Mouse (Mus musculus) limb, embryonic 11.5 days (tissue): ENCODE results near the gene Dnajc5. TPM values are rescaled to one million over a fixed set of nuclear protein-coding genes. Genes with fewer than 3 reads are reported as not detected.

Experiments
- ATAC-seq: fragments of 200-750 bp; cut with Nextera tagmentation; 2 replicates; pipeline ENCODE4 v1.8.0; 2017; ENCODE audit warnings: low read depth; ENCODE audit not compliant: insufficient number of reproducible peaks, low FRiP score, low TSS enrichment
- DNase-seq: peaks from one replicate; pipeline ENCODE4 v3.0.0-alpha.2; 2015; ENCODE audit warnings: low spot score
- H3K27ac ChIP-seq: fragments of 300-500 bp; sonication (generic); replicated peaks from 2 replicates; pipeline ENCODE4 v1.5.1; 2014; ENCODE audit warnings: low read depth, mild to moderate bottlenecking, low read length
- H3K27me3 ChIP-seq: fragments of 300-500 bp; sonication (generic); 2 replicates; pipeline ENCODE4 v1.6.1; 2014; ENCODE audit warnings: mild to moderate bottlenecking, low read length, mixed read lengths; ENCODE audit not compliant: control insufficient read depth, insufficient read depth
- H3K36me3 ChIP-seq: fragments of 300-500 bp; sonication (generic); 2 replicates; pipeline ENCODE4 v1.6.1; 2014; ENCODE audit warnings: mild to moderate bottlenecking, low read length, moderate library complexity, mixed read lengths; ENCODE audit not compliant: control insufficient read depth, insufficient read depth
- H3K4me1 ChIP-seq: fragments of 300-500 bp; sonication (generic); 2 replicates; pipeline ENCODE4 v1.6.1; 2014; ENCODE audit warnings: low read length, mixed read lengths; ENCODE audit not compliant: control insufficient read depth, insufficient read depth
- H3K4me2 ChIP-seq: fragments of 300-500 bp; sonication (generic); 2 replicates; pipeline ENCODE4 v1.6.1; 2014; ENCODE audit warnings: low read depth, mild to moderate bottlenecking, moderate library complexity; ENCODE audit not compliant: severe bottlenecking
- H3K4me3 ChIP-seq: fragments of 300-500 bp; sonication (generic); 2 replicates; pipeline ENCODE4 v1.5.1; 2014; ENCODE audit warnings: low read depth, low read length
- H3K9ac ChIP-seq: fragments of 300-500 bp; sonication (generic); 2 replicates; pipeline ENCODE4 v1.6.1; 2014; ENCODE audit warnings: mild to moderate bottlenecking, low read length
- H3K9me3 ChIP-seq: fragments of 300-500 bp; sonication (generic); 2 replicates; pipeline ENCODE4 v1.6.1; 2016; ENCODE audit warnings: low read length; ENCODE audit not compliant: control insufficient read depth
- whole genome bisulfite sequencing: fragments of 180-500 bp; shearing (Covaris S2); extraction: QIAGEN DNeasy Blood & Tissue Kit; methylation state at CpG from one replicate; pipeline ENCODE4 v1.1.7; 2014; 5-methylcytosine and 5-hydroxymethylcytosine counted together
- polyA plus RNA-seq: library from polyadenylated mRNA; unstranded; fragments of >200 nt; fragmentation: Nextera tagmentation; extraction: Ambion mirVana; gene quantifications from 2 replicates; pipeline ENCODE4 v1.2.1, GENCODE M21; 2014

The Dnajc5 gene
- polyA plus RNA-seq, 1 experiment from 2014 or later: 75.3 TPM

- Histone ChIP-seq H3K9me3 (no peaks in the 10 kb centered on the region), H3K9ac (no peak overlapping the region), H3K27ac (no peak overlapping the region), H3K4me3 (no peak overlapping the region), H3K4me1 (no peaks in the 10 kb centered on the region), H3K4me2 (no peak overlapping the region), H3K36me3 (no peaks in the 10 kb centered on the region), H3K27me3 (no peaks in the 10 kb centered on the region)
- DNase-seq: no peak
- ATAC-seq: no peak
- 90% methylated on average over 11 of the region's 11 CpGs for WGBS
Observed at GRCm38 (mm10) chr2:181571941-181572670, 51.8 kb downstream of the Dnajc5 start.

- no peak overlapping the region for H3K27ac ChIP-seq
- H3K9me3 ChIP-seq: no peaks in the 10 kb centered on the region
- ATAC-seq: no peak
- no peaks in the 10 kb centered on the region for H3K4me1 ChIP-seq
- WGBS: 94% methylated on average over 15 of the region's 15 CpGs
- H3K27me3 ChIP-seq: no peaks in the 10 kb centered on the region
- H3K36me3 ChIP-seq: no peaks in the 10 kb centered on the region
- H3K4me2 ChIP-seq: no peak overlapping the region
- no peak overlapping the region for H3K9ac ChIP-seq
- H3K4me3 ChIP-seq: no peak overlapping the region
- DNase-seq: no peak
Observed at GRCm38 (mm10) chr2:181572921-181573920, 52.9 kb downstream of the Dnajc5 start.

GRCm38 (mm10) chr2:181573961-181574360 is 53.7 kb downstream of the Dnajc5 start:
- no peak overlapping the region for H3K4me2 ChIP-seq
- no peak overlapping the region for H3K27ac ChIP-seq
- no peak overlapping the region for H3K9ac ChIP-seq
- H3K4me1 ChIP-seq: no peaks in the 10 kb centered on the region
- H3K27me3 ChIP-seq: no peaks in the 10 kb centered on the region
- ATAC-seq (no peak), DNase-seq (no peak)
- no peaks in the 10 kb centered on the region for H3K9me3 ChIP-seq
- WGBS: 88% methylated on average over 9 of the region's 9 CpGs
- H3K4me3 ChIP-seq: no peak overlapping the region
- H3K36me3 ChIP-seq: no peaks in the 10 kb centered on the region

GRCm38 (mm10) chr2:181574921-181575545 is 54.7 kb downstream of the Dnajc5 start:
- Histone ChIP-seq H3K27ac (no peak overlapping the region), H3K4me3 (no peak overlapping the region), H3K4me1 (no peaks in the 10 kb centered on the region), H3K9me3 (no peaks in the 10 kb centered on the region), H3K9ac (no peak overlapping the region), H3K36me3 (no peaks in the 10 kb centered on the region), H3K4me2 (no peak overlapping the region), H3K27me3 (no peaks in the 10 kb centered on the region)
- ATAC-seq (no peak), DNase-seq (no peak)
- WGBS: 95% methylated on average over 7 of the region's 7 CpGs

GRCm38 (mm10) chr2:181576613-181577012 is 56.3 kb downstream of the Dnajc5 start:
- H3K27ac ChIP-seq: no peak overlapping the region
- 89% methylated on average over 2 of the region's 2 CpGs for WGBS
- no peak for ATAC-seq

GRCm38 (mm10) chr2:181577126-181577525 is 56.8 kb downstream of the Dnajc5 start:
- 68% methylated on average over 2 of the region's 2 CpGs for WGBS
- no peak for ATAC-seq
- H3K36me3 ChIP-seq: no peaks in the 10 kb centered on the region
- no peak overlapping the region for H3K27ac ChIP-seq
- no peaks in the 10 kb centered on the region for H3K9me3 ChIP-seq
- no peaks in the 10 kb centered on the region for H3K27me3 ChIP-seq
- DNase-seq: no peak
- H3K4me2 ChIP-seq: no peak overlapping the region
- H3K4me3 ChIP-seq: no peak overlapping the region
- no peak overlapping the region for H3K9ac ChIP-seq
- peaks cover 3% of the 10 kb centered on the region; the same call in 1 of the 2 replicates for H3K4me1 ChIP-seq

More at GRCm38 (mm10) chr2:181576613-181577012, 56.3 kb downstream of the Dnajc5 start:
- H3K9me3 ChIP-seq: no peaks in the 10 kb centered on the region
- no peaks in the 10 kb centered on the region for H3K36me3 ChIP-seq
- no peak overlapping the region for H3K4me3 ChIP-seq
- no peak for DNase-seq
- peaks cover 3% of the 10 kb centered on the region; the same call in 1 of the 2 replicates for H3K4me1 ChIP-seq
- no peaks in the 10 kb centered on the region for H3K27me3 ChIP-seq
- H3K4me2 ChIP-seq: no peak overlapping the region
- no peak overlapping the region for H3K9ac ChIP-seq

GRCm38 (mm10) chr2:181577981-181578581 is 57.8 kb downstream of the Dnajc5 start:
- H3K27me3 ChIP-seq: no peaks in the 10 kb centered on the region
- peaks cover 3% of the 10 kb centered on the region; the same call in 1 of the 2 replicates for H3K4me1 ChIP-seq
- ATAC-seq: no peak
- 90% methylated on average over 7 of the region's 7 CpGs for WGBS
- H3K4me2 ChIP-seq: no peak overlapping the region
- no peak overlapping the region for H3K9ac ChIP-seq
- no peaks in the 10 kb centered on the region for H3K36me3 ChIP-seq
- no peak overlapping the region for H3K27ac ChIP-seq
- DNase-seq: no peak
- H3K9me3 ChIP-seq: no peaks in the 10 kb centered on the region
- H3K4me3 ChIP-seq: no peak overlapping the region
